Mouse (Mus musculus) limb, embryonic 10.5 days (tissue): ENCODE results near the gene Got1. TPM values are rescaled to one million over a fixed set of nuclear protein-coding genes. Genes with fewer than 3 reads are reported as not detected.

Experiments
- DNase-seq: peaks from one replicate; pipeline ENCODE4 v3.0.0-alpha.2; 2017; ENCODE audit warnings: low spot score
- H3K27ac ChIP-seq: fragments of 300-500 bp; sonication (generic); 2 replicates; pipeline ENCODE4 v1.5.1; 2016; ENCODE audit warnings: mild to moderate bottlenecking
- H3K27me3 ChIP-seq: fragments of 300-500 bp; sonication (generic); 2 replicates; pipeline ENCODE4 v1.6.1; 2016; ENCODE audit warnings: low read depth, mild to moderate bottlenecking; ENCODE audit not compliant: poor library complexity, severe bottlenecking
- H3K36me3 ChIP-seq: fragments of 300-500 bp; sonication (generic); 2 replicates; pipeline ENCODE4 v1.6.1; 2016; ENCODE audit warnings: mild to moderate bottlenecking, moderate library complexity
- H3K4me1 ChIP-seq: fragments of 300-500 bp; sonication (generic); 2 replicates; pipeline ENCODE4 v1.6.1; 2016
- H3K4me3 ChIP-seq: fragments of 300-500 bp; sonication (generic); 2 replicates; pipeline ENCODE4 v1.5.1; 2016; ENCODE audit warnings: mild to moderate bottlenecking, moderate library complexity
- H3K9me3 ChIP-seq: fragments of 300-500 bp; sonication (generic); replicated peaks from 2 replicates; pipeline ENCODE4 v1.6.1; 2016; ENCODE audit warnings: mild to moderate bottlenecking
- WGBS: fragments of 180-500 bp; shearing (Covaris S2); methylation state at CpG from one replicate; pipeline ENCODE4 v1.1.7; 2016; 5-methylcytosine and 5-hydroxymethylcytosine counted together
- polyA plus RNA-seq: library from polyadenylated mRNA; unstranded; fragments of >200 nt; fragmentation: Nextera tagmentation; extraction: Ambion mirVana; gene quantifications from 2 replicates; pipeline ENCODE4 v1.2.1, GENCODE M21; 2016

Gene Got1
- polyA plus RNA-seq, 1 experiment from 2014 or later: 53.9 TPM

DNA sequence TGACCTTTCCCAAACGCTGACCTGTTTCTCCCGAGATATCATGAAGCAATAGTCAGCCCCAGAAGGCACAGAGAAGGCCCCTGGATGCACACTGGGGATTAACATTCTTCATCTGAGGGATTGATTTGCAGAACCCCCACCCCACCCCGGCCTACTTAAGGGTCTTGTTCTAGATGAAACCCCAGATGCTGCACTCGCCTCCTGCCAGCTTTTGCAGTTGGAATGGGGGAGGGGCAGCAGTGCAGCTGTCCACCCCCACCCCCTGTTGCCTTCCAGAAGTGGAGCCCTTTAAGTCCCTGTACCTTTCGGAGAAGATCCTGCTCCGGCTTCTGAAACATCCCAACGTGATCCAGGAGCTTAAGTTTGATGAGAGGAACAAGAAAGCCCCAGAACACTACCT is 55.1 kb downstream of the Got1 start:
- DNase-seq: no peak
- WGBS: 71% methylated on average over 7 of the region's 7 CpGs
- no peaks in the 10 kb centered on the region for H3K9me3 ChIP-seq

DNA sequence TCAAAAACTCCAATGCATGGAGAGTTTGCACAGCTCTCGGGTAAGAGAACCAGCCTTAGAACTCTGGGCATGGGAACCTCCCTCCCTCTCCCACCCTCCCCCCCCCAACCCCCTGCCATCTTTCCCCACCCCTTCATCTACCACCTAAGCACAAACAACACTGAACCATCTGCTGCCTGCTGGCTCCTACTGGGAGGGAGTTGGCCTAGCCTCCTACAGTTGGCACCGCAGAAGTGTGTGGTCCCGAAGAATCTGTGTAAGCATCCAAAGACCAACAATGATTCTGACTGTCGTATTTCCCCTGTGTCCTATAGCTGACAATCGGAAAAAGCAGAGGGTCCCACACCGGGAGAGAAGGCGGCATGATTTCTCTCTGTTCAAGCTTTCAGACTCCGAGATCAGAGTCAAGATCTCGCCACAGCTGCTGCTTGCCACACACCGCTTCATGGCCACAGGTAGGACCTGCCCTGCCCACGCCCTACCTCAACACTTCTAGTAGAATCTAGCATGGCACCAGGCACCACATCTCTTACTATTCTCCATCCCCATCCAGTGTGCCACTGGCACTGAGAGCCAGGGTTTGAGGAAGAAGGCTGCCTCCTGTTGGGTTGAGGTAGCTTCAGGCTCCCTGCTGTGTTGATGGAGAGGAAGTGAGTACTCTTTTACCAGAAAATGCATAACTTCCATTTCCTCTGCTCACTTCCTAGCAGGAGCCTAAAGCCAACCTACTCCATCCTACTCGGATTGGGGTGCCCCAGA is 56.3 kb downstream of the Got1 start:
- DNase-seq: no peak
- H3K36me3 ChIP-seq: no peaks in the 10 kb centered on the region
- H3K27me3 ChIP-seq: no peaks in the 10 kb centered on the region
- H3K4me3 ChIP-seq: no peak overlapping the region
- 84% methylated on average over 12 of the region's 12 CpGs for WGBS
- H3K9me3 ChIP-seq: no peaks in the 10 kb centered on the region
- H3K4me1 ChIP-seq: peaks cover 6% of the 10 kb centered on the region
- no peak overlapping the region for H3K27ac ChIP-seq

More for the DNA sequence above, 55.1 kb downstream of the Got1 start:
- Histone ChIP-seq H3K27ac (no peak overlapping the region), H3K27me3 (no peaks in the 10 kb centered on the region), H3K36me3 (no peaks in the 10 kb centered on the region), H3K4me3 (no peak overlapping the region), H3K4me1 (peaks cover 6% of the 10 kb centered on the region)

DNA sequence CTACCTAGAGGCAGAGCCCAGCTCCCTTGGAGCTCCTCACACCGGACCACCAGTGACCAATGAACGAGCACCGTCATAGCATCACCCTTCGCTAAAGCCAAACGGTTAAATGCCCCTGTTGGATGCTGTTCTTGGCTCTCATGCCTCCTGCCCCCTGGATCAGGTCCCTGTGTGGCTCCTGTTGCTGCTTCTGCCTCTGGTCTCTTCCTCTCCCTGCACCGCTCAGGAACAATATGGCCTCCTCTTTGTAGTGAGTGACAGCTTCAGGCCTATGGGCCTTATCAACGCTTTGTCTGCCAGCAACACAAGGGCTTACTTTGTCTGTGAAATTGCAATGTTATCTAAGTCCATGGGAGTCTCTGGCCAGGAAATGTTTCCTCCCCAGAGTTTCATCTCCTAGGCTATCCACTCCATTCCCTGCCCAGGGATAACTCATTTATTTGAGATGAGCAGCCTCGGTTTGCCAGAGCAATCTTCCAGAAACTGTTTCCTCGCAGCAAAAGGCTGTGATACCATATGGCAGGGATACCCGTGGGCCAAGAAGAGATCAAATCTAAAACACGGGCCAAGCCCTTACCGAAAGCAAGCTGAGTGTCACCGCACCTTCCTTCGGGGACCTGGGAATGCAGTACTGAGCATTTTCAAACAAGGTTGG is 58.7 kb downstream of the Got1 start:
- DNase-seq: no peak
- H3K9me3 ChIP-seq: no peaks in the 10 kb centered on the region
- no peaks in the 10 kb centered on the region for H3K36me3 ChIP-seq
- no peak overlapping the region for H3K4me3 ChIP-seq
- no peaks in the 10 kb centered on the region for H3K27me3 ChIP-seq
- no peak overlapping the region for H3K27ac ChIP-seq
- 93% methylated on average over 14 of the region's 14 CpGs for WGBS
- peaks cover 6% of the 10 kb centered on the region for H3K4me1 ChIP-seq

DNA sequence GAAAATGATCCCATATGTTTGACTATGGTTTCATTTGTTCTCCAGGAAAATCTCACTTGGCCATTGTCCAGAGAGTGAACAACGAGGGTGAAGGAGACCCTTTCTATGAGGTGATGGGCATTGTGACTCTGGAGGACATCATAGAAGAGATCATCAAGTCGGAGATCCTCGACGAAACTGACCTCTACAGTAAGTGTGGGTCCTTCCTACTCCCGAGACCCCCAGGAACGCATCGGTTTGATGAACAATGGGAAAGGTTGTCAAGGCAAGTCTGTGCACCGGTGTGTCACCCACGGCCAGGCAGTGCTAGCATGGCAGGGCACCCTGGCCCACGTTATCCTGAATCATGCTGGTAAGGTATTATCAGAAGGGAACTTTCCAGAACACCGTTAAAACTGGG is 59.3 kb downstream of the Got1 start:
- WGBS: 93% methylated on average over 11 of the region's 11 CpGs
- Histone ChIP-seq H3K27ac (no peak overlapping the region), H3K4me3 (no peak overlapping the region), H3K36me3 (no peaks in the 10 kb centered on the region), H3K27me3 (no peaks in the 10 kb centered on the region), H3K9me3 (no peaks in the 10 kb centered on the region), H3K4me1 (peaks cover 6% of the 10 kb centered on the region)
- no peak for DNase-seq

DNA sequence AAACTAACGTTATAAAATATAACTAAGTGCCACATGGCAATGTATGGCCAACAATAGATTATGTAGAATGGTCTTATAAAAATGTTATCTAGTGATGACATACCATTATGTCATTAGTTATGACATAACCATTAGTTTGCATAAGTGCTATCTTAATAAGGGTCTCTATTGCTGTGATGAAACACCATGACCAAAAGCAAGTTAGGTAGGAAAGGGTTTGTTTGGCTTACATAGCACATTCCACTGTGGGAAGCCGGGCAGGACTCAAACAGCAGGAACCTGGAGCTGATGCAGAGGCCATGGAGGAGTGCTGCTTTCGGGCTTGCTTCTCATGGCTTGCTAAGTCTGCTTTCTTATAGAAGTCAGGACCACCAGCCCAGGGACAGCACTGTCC is 60.1 kb downstream of the Got1 start:
- no peak overlapping the region for H3K4me3 ChIP-seq
- no peak overlapping the region for H3K27ac ChIP-seq
- no peaks in the 10 kb centered on the region for H3K9me3 ChIP-seq
- peaks cover 1% of the 10 kb centered on the region for H3K4me1 ChIP-seq
- WGBS: 85% methylated on average over 3 of the region's 3 CpGs
- H3K27me3 ChIP-seq: no peaks in the 10 kb centered on the region
- H3K36me3 ChIP-seq: no peaks in the 10 kb centered on the region
- DNase-seq: no peak

DNA sequence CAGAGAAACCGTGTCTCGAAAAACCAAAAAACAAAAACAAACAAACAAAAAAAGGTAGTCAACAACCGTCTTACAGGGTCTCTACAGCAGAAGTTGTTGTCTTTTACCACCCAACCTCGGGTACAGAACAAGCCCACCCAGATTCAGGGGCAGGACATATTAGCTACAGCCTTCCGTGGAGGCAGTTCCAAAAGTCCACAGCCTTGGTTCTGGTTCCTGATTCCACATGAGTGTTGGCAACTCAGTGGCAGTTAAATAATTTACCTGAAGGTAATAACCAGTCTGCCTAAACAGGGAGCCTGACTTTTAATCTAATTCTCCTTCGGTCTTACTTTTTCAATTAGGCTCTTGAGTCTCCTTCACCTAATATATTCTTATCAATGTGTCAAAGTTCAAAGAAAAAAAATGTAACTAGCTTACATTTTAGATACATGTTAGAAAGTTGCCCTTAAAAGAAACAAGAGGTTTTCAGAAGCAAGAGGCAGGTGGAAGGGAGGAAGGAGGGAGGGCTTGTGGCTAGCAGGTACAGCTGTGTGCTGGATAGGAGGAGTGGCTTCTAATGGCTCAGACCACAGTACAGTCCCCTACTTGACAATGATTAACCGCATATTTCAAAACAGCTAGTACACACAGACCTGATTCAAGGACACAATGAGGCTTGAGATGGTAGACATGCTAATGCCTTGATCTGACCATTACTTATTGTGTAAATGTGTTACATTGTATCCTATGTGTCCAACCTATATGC is 60.7 kb downstream of the Got1 start:
- no peaks in the 10 kb centered on the region for H3K36me3 ChIP-seq
- no peaks in the 10 kb centered on the region for H3K27me3 ChIP-seq
- H3K4me3 ChIP-seq: no peak overlapping the region
- no peak overlapping the region for H3K27ac ChIP-seq
- no peaks in the 10 kb centered on the region for H3K4me1 ChIP-seq
- H3K9me3 ChIP-seq: no peaks in the 10 kb centered on the region
- DNase-seq: no peak
- whole genome bisulfite sequencing: 85% methylated on average over 7 of the region's 7 CpGs

DNA sequence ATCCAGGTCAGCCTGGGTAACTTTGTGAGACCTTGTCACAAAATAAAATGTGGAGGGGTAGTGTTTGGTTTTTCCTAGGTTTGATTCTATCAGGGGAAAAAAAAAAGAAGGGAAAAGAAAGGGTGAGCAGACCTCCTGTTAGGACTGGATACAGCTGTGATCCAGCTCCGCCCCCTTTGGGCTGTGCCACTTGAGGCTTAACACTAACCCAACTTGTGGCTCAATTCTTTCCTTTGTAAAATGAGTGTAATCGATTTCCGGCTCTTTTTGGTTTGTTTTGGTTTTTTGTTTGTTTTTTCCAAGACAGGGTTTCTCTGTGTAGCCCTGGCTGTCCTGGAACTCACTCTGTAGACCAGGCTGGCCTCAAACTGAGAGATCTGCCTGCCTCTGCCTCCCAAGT is 62.3 kb downstream of the Got1 start:
- H3K4me3 ChIP-seq: no peak overlapping the region
- no peaks in the 10 kb centered on the region for H3K4me1 ChIP-seq
- H3K9me3 ChIP-seq: no peaks in the 10 kb centered on the region
- H3K27me3 ChIP-seq: no peaks in the 10 kb centered on the region
- DNase-seq: no peak
- 92% methylated on average over 3 of the region's 3 CpGs for whole genome bisulfite sequencing
- H3K27ac ChIP-seq: no peak overlapping the region
- no peaks in the 10 kb centered on the region for H3K36me3 ChIP-seq

DNA sequence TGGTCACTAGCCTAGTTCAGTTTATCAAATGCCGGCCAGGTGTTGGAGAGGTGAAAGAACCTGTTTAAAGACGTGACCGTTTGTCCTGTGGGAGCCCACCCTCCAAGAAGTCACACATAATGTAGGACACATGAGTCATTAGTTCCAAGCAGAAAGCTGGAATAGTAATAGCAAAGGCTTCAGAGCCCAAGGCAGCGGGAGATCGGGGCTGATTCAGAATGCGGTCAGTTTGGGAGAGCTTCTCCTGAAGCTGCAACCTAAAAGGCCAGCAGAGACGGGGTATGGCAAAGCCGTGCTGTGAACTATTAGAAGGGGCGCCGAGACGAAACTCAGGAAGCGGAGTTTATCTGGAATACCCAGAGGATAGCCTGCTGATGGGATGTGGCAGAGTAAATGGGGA is 63.9 kb downstream of the Got1 start:
- Histone ChIP-seq H3K27me3 (no peaks in the 10 kb centered on the region), H3K4me1 (no peaks in the 10 kb centered on the region), H3K27ac (no peak overlapping the region), H3K4me3 (no peak overlapping the region), H3K9me3 (no peaks in the 10 kb centered on the region), H3K36me3 (no peaks in the 10 kb centered on the region)
- WGBS: 92% methylated on average over 12 of the region's 12 CpGs
- DNase-seq: no peak

DNA sequence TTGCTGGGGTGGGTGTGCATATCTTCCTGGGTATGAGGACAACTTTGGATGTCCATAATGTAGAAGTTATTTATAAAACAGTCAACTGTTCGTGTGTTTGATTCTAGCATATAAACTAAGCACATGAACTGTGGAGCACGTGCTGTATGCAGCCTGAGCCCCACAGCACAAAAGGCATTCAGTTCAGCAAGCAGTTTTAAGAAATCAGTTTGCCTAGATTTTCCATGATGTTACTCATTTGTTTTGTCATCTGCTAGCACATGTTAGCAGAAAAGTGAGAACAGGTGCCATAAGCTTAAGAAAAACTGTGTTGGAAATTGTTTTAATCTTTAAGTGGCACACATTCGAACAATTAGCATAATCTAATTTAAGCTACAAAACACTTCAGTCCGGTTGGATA is 64.5 kb downstream of the Got1 start:
- Histone ChIP-seq H3K9me3 (no peaks in the 10 kb centered on the region), H3K4me3 (no peak overlapping the region), H3K4me1 (no peaks in the 10 kb centered on the region), H3K27me3 (no peaks in the 10 kb centered on the region), H3K27ac (no peak overlapping the region), H3K36me3 (no peaks in the 10 kb centered on the region)
- WGBS: 80% methylated on average over 4 of the region's 4 CpGs
- no peak for DNase-seq

DNA sequence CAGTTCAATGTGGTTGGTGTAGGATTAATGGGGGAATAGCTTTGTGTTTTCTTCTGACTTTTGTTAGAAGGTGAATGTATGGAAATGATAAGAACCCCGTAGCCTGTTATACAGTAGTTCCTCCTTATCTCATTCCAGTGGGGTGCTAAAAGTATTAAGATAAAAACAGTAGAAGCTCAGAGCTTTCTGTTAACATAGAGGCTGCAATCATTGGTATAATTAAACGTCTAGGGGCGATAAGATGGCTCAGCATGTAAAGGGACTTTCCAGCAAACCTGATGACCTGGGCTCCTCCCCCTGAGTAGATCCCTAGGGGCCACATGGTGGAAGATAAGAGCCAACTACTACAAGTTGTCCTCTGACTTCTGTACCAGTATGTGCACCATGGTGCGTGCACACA is 71.4 kb downstream of the Got1 start:
- WGBS: 86% methylated on average over 4 of the region's 4 CpGs
- H3K4me3 ChIP-seq: no peak overlapping the region
- H3K27me3 ChIP-seq: no peaks in the 10 kb centered on the region
- H3K9me3 ChIP-seq: no peaks in the 10 kb centered on the region
- H3K4me1 ChIP-seq: no peaks in the 10 kb centered on the region
- H3K27ac ChIP-seq: no peak overlapping the region
- no peaks in the 10 kb centered on the region for H3K36me3 ChIP-seq
- no peak for DNase-seq

DNA sequence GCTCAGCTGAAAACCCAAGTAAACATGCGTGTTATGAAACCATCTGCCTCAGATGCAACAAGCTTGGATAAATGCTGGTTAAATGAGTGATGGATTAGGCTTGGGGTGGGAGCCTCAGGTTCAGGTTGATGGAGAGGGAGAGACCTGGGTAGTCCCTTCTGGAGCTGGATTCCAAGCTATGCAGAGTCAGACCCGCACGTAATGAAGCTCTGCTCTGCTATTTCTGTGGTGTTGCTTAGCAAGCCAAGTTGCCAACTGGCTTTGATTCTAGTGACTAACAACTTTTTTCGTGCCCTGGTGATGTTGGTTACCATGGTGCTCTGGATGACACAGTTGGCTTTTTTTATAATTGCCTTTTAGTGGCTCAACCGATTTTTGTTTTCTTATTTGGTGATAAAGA is 72.2 kb downstream of the Got1 start:
- Histone ChIP-seq H3K27ac (no peak overlapping the region), H3K4me1 (no peaks in the 10 kb centered on the region), H3K36me3 (no peaks in the 10 kb centered on the region), H3K9me3 (no peaks in the 10 kb centered on the region), H3K27me3 (no peaks in the 10 kb centered on the region), H3K4me3 (no peak overlapping the region)
- no peak for DNase-seq
- WGBS: 92% methylated on average over 5 of the region's 5 CpGs

DNA sequence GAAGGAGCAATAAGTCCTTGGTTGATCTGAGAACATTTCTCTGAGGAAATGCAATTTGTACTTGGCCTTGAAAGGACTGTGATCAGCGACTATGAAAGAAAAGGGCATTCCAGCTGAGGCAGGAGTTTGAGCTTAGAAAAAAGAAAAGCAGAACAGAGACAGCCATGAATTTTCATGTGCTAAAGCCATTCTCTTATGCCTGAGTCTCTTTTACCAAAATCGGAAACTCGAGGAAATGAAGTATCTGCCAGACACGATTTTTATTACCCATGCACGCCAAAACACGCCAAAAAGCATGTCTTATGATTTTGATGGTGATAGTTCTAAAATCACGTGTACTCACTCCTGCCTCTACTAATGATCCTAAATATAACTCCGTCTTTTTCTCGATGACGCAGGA is 72.8 kb downstream of the Got1 start:
- DNase-seq: no peak
- Histone ChIP-seq H3K9me3 (no peaks in the 10 kb centered on the region), H3K4me3 (no peak overlapping the region), H3K36me3 (no peaks in the 10 kb centered on the region), H3K4me1 (no peaks in the 10 kb centered on the region), H3K27ac (no peak overlapping the region), H3K27me3 (no peaks in the 10 kb centered on the region)
- WGBS: 90% methylated on average over 10 of the region's 10 CpGs
